Comparison of ENCODE assay signal across 8 mouse cellular contexts in genomic region chr1:131278606-131279455, GRCm38 (mm10). TPM values are rescaled to one million over a fixed set of nuclear protein-coding genes. Genes with fewer than 3 reads are reported as not detected.
DNase-seq lines count a peak whose midpoint lies in the region; ATAC-seq and TF ChIP-seq lines count a peak whose summit lies in the region.

No protein-coding gene starts in this region.

- ATAC-seq in kidney, embryonic 16.5 days (ENCODE audit: low FRiP score, low TSS enrichment), result peak; percentile 9; the same call in 1 of the 2 replicates
- peak; percentile 49 for ATAC-seq in Patski
- ATAC-seq in hindbrain, embryonic 14.5 days (ENCODE audit: low FRiP score), result no peak
- ATAC-seq in neural tube, embryonic 13.5 days (ENCODE audit: low read depth), result no peak
- ATAC-seq in forebrain, embryonic 11.5 days (replicated peaks; ENCODE audit: low FRiP score), result no peak

- DNase-seq in kidney, postnatal 14 days, result no peak
- no peak for DNase-seq in Patski (ENCODE audit: low read depth, low spot score)
- DNase-seq in hindbrain, embryonic 14.5 days (ENCODE audit: low spot score), result no peak
- DNase-seq in cerebellum, postnatal 10 days, result no peak
- no peak for DNase-seq in forebrain, embryonic 11.5 days (ENCODE audit: low spot score)
- DNase-seq in gastrocnemius, postnatal 4 days (ENCODE audit: low spot score in 2 of 2), result no peak

- POLR2A ChIA-PET in Patski (lab: Charles Lee), result interaction anchor here (0.8 kb wide), 1 partner anchor 9 kb away, joined by 3 read pairs; no protein-coding TSS in a partner anchor

- H3K36me3 ChIP-seq in kidney, embryonic 16.5 days (ENCODE audit: insufficient read depth, low read length), result no peaks in the 10 kb centered on the region
- no peaks in the 10 kb centered on the region for H3K36me3 ChIP-seq in hindbrain, embryonic 14.5 days (replicated peaks; ENCODE audit: control insufficient read depth, insufficient read depth)
- H3K36me3 ChIP-seq in neural tube, embryonic 13.5 days, result no peaks in the 10 kb centered on the region
- H3K36me3 ChIP-seq in forebrain, embryonic 11.5 days (ENCODE audit: control insufficient read depth, insufficient read depth, low read length), result no peaks in the 10 kb centered on the region

- WGBS in kidney, embryonic 16.5 days, result 27% methylated on average over 8 of the region's 8 CpGs
- WGBS in hindbrain, embryonic 14.5 days, result 52% methylated on average over 8 of the region's 8 CpGs
- 47% methylated on average over 8 of the region's 8 CpGs for WGBS in neural tube, embryonic 13.5 days
- WGBS in forebrain, embryonic 11.5 days, result 54% methylated on average over 8 of the region's 8 CpGs

- peak overlapping the region; percentile 57 for H3K9ac ChIP-seq in kidney, embryonic 16.5 days (replicated peaks; ENCODE audit: low read length)
- H3K9ac ChIP-seq in hindbrain, embryonic 14.5 days, result no peak overlapping the region
- H3K9ac ChIP-seq in neural tube, embryonic 13.5 days, result no peak overlapping the region
- no peak overlapping the region for H3K9ac ChIP-seq in forebrain, embryonic 11.5 days (ENCODE audit: low read length)

- H3K27me3 ChIP-seq in kidney, embryonic 16.5 days (ENCODE audit: insufficient read depth, low read length), result no peaks in the 10 kb centered on the region
- no peaks in the 10 kb centered on the region for H3K27me3 ChIP-seq in Patski
- no peaks in the 10 kb centered on the region for H3K27me3 ChIP-seq in hindbrain, embryonic 14.5 days (ENCODE audit: control insufficient read depth, insufficient read depth, low read length)
- no peaks in the 10 kb centered on the region for H3K27me3 ChIP-seq in neural tube, embryonic 13.5 days
- no peaks in the 10 kb centered on the region for H3K27me3 ChIP-seq in forebrain, embryonic 11.5 days (ENCODE audit: control insufficient read depth, insufficient read depth, low read length)

- in situ Hi-C loops in Patski (cut with MboI; ENCODE audit: low pct_unique_long_range_greater_than_20kb), result no loop called here

- CTCF ChIA-PET in Patski (lab: Charles Lee), result interaction anchor here (1.1 to 1.4 kb wide), 3 partner anchors 9 to 276 kb away, joined by 3 to 4 read pairs (median 3); no protein-coding TSS in a partner anchor

- H3K4me3 ChIP-seq in kidney, embryonic 16.5 days (ENCODE audit: low read length), result peak overlapping the region; percentile 49
- H3K4me3 ChIP-seq in hindbrain, embryonic 14.5 days (replicated peaks; ENCODE audit: low read length), result no peak overlapping the region
- peak overlapping the region; percentile 24 for H3K4me3 ChIP-seq in neural tube, embryonic 13.5 days
- no peak overlapping the region for H3K4me3 ChIP-seq in forebrain, embryonic 11.5 days (ENCODE audit: low read depth, low read length)

- no peak for TF ChIP-seq CTCF in Patski (IDR thresholded peaks at IDR 0.05)

- no peak overlapping the region for H3K27ac ChIP-seq in kidney, embryonic 16.5 days (ENCODE audit: low read length)
- no peak overlapping the region for H3K27ac ChIP-seq in hindbrain, embryonic 14.5 days
- no peak overlapping the region for H3K27ac ChIP-seq in neural tube, embryonic 13.5 days (replicated peaks)
- H3K27ac ChIP-seq in forebrain, embryonic 11.5 days (ENCODE audit: low read depth, low read length), result no peak overlapping the region

- no peaks in the 10 kb centered on the region for H3K9me3 ChIP-seq in kidney, embryonic 16.5 days (ENCODE audit: low read length)
- H3K9me3 ChIP-seq in hindbrain, embryonic 14.5 days (ENCODE audit: control insufficient read depth, low read length), result no peaks in the 10 kb centered on the region
- no peaks in the 10 kb centered on the region for H3K9me3 ChIP-seq in neural tube, embryonic 13.5 days
- no peaks in the 10 kb centered on the region for H3K9me3 ChIP-seq in forebrain, embryonic 11.5 days (ENCODE audit: control insufficient read depth, low read length)

- peak overlapping the region; percentile 61 for H3K4me2 ChIP-seq in kidney, embryonic 16.5 days (replicated peaks; ENCODE audit: low read depth, low read length)
- 0 out of 2 replicates have a peak overlapping the region, but pooled peaks have one; percentile 11 for H3K4me2 ChIP-seq in hindbrain, embryonic 14.5 days (replicated peaks)
- peak overlapping the region; percentile 39 for H3K4me2 ChIP-seq in neural tube, embryonic 13.5 days
- no peak overlapping the region for H3K4me2 ChIP-seq in forebrain, embryonic 11.5 days (ENCODE audit: low read depth, low read length, severe bottlenecking)

- H3K4me1 ChIP-seq in kidney, embryonic 16.5 days (ENCODE audit: insufficient read depth, low read length), result peaks cover 25% of the 10 kb centered on the region
- H3K4me1 ChIP-seq in hindbrain, embryonic 14.5 days (replicated peaks; ENCODE audit: control insufficient read depth, insufficient read depth, low read length), result no peaks in the 10 kb centered on the region
- 0 out of 2 replicates have a peak, but pooled peaks cover 3% of the 10 kb centered on the region for H3K4me1 ChIP-seq in neural tube, embryonic 13.5 days (replicated peaks)
- no peaks in the 10 kb centered on the region for H3K4me1 ChIP-seq in forebrain, embryonic 11.5 days (replicated peaks; ENCODE audit: control insufficient read depth, insufficient read depth, low read length)

RNA-seq across cellular contexts. Expression of gene Ikbke, which starts 0.6 kb away (rescaled TPM):
- 4.8 and 5.5 TPM in 2 replicates for polyA plus RNA-seq in kidney, embryonic 16.5 days (2015; fragmentation: Nextera tagmentation; extraction: Ambion mirVana)
- 21.3 TPM for polyA plus RNA-seq in Patski (2021)
- polyA plus RNA-seq in hindbrain, embryonic 14.5 days (2014; fragmentation: Nextera tagmentation; extraction: Ambion mirVana), result 0.81 and 1.4 TPM in 2 replicates
- 0.91 and 1.2 TPM in 2 replicates for polyA plus RNA-seq in neural tube, embryonic 13.5 days (2015; fragmentation: Nextera tagmentation; extraction: Ambion mirVana)
- 0.55 and 0.83 TPM in 2 replicates for polyA plus RNA-seq in forebrain, embryonic 11.5 days (2014; fragmentation: Nextera tagmentation; extraction: Ambion mirVana)
- total RNA-seq in gastrocnemius, postnatal 4 days (2021), result 1 to 10 TPM; 7.5 to 7.6 TPM

RNA-seq across cellular contexts. Expression of gene Rassf5, which starts 33.8 kb away (rescaled TPM):
- 2.6 and 3.1 TPM in 2 replicates for polyA plus RNA-seq in kidney, embryonic 16.5 days (2015; fragmentation: Nextera tagmentation; extraction: Ambion mirVana)
- polyA plus RNA-seq in Patski (2021), result 9.5 TPM
- polyA plus RNA-seq in hindbrain, embryonic 14.5 days (2014; fragmentation: Nextera tagmentation; extraction: Ambion mirVana), result 4.0 and 5.0 TPM in 2 replicates
- 2.6 and 3.4 TPM in 2 replicates for polyA plus RNA-seq in neural tube, embryonic 13.5 days (2015; fragmentation: Nextera tagmentation; extraction: Ambion mirVana)
- 0.95 and 1.3 TPM in 2 replicates for polyA plus RNA-seq in forebrain, embryonic 11.5 days (2014; fragmentation: Nextera tagmentation; extraction: Ambion mirVana)
- total RNA-seq in gastrocnemius, postnatal 4 days (2021), result 1 to 10 TPM; 6.4 to 7.9 TPM

Comparison
In these comparisons a context has a peak if more than half of its experiments do, and no peak if none do; other contexts are left out.
1. ATAC-seq: peak in kidney, embryonic 16.5 days (single experiment) and Patski (single experiment); none in hindbrain, embryonic 14.5 days (single experiment), neural tube, embryonic 13.5 days (single experiment) and forebrain, embryonic 11.5 days (single experiment).
2. H3K4me3 ChIP-seq: peak in kidney, embryonic 16.5 days (single experiment) and neural tube, embryonic 13.5 days (single experiment); none in hindbrain, embryonic 14.5 days (single experiment) and forebrain, embryonic 11.5 days (single experiment).